Mouse (Mus musculus) activated CD4-positive, CD25-positive, alpha-beta regulatory T cell, adult 4 months (primary cell): ENCODE measurements around the gene Sec31a. TPM values are rescaled to one million over a fixed set of nuclear protein-coding genes. Genes with fewer than 3 reads are reported as not detected.

Experiments used
- ATAC-seq: one replicate; pipeline ENCODE4 v1.8.0; 2017
- polyA plus RNA-seq, 2 experiments: library from polyadenylated mRNA; unstranded; fragments of 100-300 nt; shearing (Covaris generic); gene quantifications; one replicate each; pipeline ENCODE4 v1.2.1; 2017

Gene Sec31a
- polyA plus RNA-seq, 2 experiments from 2014 or later = 63.3 to 105 TPM

- ATAC-seq = no peak
These were observed 7.5 kb downstream of the Sec31a start for GRCm38 (mm10) chr5:100408485-100408884.

- ATAC-seq = no peak
These were observed 19.3 kb downstream of the Sec31a start for GRCm38 (mm10) chr5:100396753-100397152.

DNA sequence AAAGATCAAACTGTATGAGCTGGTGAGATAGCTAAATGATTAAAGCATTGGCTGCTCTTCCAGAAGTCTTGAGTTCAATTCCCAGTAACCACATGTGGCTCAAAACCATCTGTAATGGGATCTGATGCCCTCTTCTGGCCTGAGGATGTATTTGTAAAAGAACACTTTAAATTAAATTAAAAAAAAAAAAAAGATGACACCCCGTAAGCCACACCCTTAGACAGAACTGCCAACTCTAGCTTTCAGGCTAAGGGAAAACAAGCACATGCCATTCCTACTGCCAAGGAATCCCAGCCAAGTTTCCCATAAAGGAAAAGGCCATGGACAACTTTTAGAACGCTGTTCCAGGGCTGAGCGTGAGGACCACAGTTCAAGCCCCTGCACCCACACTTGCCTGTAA lies 22.4 kb downstream of the Sec31a start:
- no peak for ATAC-seq

DNA sequence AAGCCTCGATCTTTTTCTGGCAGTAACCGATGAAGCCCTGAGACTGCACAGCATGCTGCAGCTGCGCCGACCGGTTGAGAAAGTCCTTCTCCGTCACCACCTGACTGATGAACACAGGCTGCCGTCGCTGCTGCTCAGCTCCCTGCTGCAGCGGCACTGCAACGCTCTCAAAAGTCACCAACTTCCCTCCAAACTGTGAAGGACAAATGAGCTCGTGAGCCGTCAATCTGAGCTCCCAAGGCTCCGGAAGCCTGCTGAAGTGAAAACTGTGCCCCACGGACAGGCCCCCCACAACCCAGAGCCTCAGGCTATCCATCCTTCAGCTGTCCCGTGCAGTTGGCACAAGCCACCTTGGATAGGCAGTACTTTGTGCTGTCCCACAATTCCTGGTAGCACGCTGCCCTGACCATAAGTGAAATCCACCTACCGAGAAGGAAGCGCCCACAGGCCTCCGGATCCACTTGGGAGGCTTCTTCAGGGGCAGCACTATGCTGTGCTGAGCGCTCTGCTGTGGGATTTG lies 23.5 kb downstream of the Sec31a start:
- ATAC-seq = no peak

GRCm38 (mm10) chr5:100383782-100384510 lies 32.1 kb downstream of the Sec31a start:
- no peak for ATAC-seq

- no peak for ATAC-seq
These were observed 34.9 kb downstream of the Sec31a start for GRCm38 (mm10) chr5:100381094-100381493.

- ATAC-seq = no peak
These were observed 35.8 kb downstream of the Sec31a start for GRCm38 (mm10) chr5:100380277-100380676.

GRCm38 (mm10) chr5:100378981-100379380 lies 37.1 kb downstream of the Sec31a start:
- ATAC-seq = no peak

GRCm38 (mm10) chr5:100378211-100378610 lies 37.8 kb downstream of the Sec31a start:
- no peak for ATAC-seq

DNA sequence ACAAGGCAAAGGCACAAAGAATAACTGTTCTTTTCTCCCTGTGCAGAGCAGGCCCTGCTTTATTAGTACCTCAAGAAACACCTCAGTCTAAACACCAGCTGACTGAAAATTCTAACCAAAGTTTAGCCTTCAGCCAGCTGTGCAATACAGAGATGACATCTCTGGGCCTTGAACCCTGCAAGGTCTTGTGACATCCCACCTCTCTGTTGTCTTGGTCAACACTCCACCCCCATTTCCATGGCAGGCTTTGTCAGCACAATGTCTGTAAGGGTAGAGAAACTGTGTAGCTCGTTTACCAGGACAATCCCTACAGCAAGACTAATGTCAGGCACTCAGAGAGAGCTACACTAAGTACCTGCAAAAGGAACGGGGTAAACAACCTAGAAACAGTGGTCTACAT lies 38.7 kb downstream of the Sec31a start:
- no peak for ATAC-seq

DNA sequence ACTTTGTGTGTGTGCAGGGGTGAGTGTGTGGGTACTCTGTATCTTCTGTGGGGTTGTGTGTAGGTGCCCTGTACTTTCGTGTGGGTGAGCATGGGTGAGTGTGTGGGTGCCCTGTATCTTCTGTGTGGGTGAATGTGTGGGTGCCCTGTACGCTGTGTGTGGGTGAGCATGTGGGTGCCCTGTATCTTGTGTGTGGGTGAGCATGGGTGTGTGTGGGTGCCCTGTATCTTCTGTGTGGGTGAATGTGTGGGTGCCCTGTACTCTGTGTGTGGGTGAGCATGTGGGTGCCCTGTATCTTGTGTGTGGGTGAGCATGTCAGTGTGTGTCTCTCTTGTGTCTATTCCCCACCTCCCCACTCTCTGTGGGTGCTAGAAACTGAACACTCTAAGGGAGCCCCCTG lies 41.3 kb downstream of the Sec31a start:
- no peak for ATAC-seq

DNA sequence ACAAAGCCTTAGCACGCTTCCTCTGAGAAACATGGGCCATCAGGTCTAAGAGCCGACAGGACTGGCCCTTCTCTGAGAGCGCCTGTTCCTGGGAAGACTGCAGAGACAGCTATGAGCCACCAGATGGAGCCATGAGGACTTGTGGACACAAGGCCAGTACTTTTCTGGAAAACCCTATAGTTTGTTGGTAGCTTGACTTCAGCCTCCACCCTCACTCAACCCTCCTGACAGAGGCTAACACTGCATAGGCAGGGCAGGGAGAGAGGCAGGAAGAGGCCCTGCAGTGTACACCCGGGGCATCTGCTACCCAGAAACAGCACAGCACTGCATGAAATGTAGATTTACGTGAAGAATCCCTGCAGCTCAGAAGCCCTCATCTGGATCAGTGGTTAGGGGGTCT lies 42.1 kb downstream of the Sec31a start:
- peak; percentile 52 for ATAC-seq

DNA sequence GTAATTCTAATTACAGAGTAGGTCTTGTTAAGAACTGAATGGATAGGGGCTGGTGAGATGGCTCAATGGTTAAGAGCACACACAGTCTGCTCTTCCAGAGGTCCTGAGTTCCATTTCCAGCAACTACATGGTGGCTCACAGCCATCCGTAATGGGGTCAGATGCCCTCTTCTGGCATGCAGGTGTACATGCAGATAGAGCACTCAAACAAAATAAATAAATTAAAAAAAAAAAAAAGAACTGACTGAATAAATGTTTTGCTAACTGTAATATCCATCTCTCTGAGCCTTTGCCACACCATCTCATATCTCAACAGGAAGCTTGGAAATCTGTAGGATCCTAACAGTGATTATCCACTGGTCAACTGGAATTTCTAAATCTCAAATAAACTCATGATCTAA lies 45.1 kb downstream of the Sec31a start:
- no peak for ATAC-seq

GRCm38 (mm10) chr5:100369825-100370459 lies 46.1 kb downstream of the Sec31a start:
- ATAC-seq = no peak

DNA sequence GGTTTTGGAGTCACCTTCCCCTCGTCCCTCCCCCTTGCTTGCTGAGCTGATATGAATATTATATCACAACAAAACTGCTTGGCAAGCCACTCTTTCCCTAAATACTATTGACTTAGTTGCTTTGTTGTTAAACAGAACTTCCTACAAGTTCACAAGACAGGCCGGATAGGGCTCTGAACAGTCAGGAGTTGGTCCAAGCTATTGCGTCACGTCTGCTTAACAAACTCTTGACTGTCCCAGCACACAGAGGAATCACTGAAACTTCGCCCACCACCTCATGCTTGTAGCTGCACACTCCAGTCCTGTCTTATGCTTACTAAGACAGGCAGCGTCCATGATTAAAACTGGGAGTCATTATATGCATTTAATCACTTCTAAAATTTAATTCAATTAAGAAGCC lies 46.9 kb downstream of the Sec31a start:
- no peak for ATAC-seq

DNA sequence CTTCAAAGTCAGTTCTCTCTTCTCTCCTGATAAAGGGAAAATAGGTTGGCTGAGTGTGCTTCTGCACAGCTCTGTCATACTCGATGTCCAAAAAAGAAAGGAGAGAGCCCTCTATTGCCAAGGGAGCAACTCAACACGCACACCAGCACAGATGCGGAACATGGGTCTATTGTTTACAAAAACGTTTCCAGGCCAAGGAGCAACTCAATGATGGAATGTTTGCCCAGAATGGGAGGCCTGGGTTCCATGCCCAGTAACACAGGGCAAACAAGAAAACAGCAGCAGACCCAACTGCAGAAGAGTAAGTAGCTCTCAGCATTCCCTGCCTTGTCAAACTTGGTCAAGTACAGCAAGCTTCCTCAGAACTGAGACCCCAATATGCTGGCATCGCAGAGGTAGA lies 47.5 kb downstream of the Sec31a start:
- no peak for ATAC-seq

DNA sequence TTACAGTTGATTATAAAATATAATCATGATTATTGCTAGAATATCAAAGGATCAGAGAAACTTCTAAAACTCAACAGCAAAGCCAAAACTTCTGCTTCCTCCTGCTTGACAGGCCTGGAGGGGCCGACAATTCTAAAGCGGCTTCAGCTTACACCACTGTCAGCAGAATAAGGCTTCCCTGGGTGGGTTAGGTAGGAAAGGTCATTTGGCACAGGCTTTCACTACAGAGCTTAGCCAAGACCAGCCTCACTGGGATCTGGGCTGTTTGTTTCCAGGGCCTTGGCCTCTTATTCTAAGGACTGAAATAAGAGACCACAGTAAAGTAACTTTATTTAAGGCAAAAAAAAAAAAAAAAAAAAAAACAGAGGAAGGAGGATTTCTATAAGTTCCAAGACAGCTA lies 49.0 kb downstream of the Sec31a start:
- no peak for ATAC-seq

- ATAC-seq = no peak
These were observed 55.7 kb downstream of the Sec31a start for GRCm38 (mm10) chr5:100360296-100360695.

DNA sequence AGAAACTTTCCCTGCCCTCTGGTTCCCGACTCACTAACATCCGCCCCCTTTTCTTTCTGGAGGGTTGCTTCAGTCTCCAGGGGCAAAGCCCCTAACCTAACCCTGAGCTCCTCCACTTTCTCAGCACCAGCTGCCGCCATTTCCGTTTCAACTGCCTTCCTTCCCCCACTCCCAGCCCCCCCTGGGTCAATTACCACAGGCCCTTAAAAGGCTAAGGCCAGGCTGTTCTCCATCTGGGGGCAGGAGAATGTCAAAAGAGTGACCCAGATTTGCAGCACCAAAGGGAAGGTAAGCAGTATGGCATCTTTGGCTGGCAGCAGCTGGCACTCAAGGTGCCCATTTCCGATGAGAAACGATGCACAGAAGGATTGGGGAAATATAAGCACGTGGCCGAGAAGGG lies 57.7 kb downstream of the Sec31a start:
- no peak for ATAC-seq

GRCm38 (mm10) chr5:100354644-100355043 lies 61.4 kb downstream of the Sec31a start:
- ATAC-seq = no peak

DNA sequence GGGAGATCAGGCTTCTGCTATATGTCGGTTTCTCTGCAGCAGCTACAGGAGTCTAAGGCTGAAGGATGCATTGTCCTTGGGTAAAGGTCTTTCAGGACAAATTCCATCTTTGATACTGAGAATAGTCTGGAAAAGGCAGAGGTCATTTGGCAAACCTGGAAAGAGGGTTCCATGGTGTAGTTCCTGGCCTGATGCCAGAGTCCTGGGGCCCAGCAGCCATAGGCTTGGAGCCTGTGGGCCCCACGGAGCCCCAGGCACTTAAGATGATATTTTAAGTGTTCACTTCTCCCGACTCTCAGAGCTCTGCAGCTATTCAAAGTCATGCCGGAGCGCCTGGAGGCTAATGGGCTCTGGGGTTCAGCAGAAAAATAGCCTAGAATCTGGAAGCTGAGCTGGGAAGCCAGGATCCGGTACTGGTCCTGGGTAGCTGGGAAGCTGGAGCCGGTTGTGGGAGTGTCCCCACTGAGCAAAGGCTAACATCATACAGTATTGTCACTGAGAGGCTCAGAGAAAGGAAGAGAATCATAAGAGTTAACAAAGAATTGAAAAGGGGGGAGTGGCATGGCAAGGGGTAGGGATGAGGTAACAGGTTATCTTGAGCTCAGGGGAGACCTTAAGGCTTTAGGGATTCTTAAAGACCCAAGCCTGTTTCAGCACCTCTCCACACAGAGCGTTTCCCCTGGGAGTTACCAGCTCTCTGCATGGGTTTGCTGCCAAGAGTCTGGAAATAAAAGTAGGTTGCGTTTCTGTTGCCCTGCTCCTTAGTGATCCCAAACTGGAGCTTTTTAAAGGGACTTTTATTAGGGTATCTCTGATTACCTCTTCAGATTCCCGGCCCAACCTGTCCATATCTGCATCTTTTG lies 62.8 kb downstream of the Sec31a start:
- ATAC-seq = no peak

DNA sequence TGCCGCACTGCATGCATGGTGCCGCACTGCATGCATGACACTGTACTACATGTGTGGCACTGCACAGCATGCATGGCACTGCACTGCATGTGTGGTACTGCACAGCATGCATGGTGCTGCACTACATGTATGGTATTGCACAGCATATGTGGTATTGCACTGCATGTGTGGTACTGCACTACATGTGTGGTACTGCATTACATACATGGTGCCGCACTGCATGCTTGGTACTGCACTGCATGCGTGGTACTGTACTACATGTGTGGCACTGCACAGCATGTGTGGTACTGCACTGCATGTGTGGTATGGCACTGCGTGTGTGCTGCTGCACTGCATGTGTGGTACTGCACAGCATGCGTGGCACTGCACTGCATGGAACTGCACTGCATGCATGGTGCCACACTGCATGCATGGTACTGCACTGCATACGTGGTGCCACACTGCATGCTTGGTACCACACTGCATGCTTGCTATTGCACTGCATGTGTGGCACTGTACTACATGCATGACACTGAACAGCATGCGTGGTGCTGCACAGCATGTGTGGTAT lies 65.1 kb downstream of the Sec31a start:
- ATAC-seq = no peak
